Mouse (Mus musculus) liver, embryonic 15.5 days (tissue): ENCODE results near the gene Cacna2d4. TPM values are rescaled to one million over a fixed set of nuclear protein-coding genes. Genes with fewer than 3 reads are reported as not detected.

Source experiments
- ATAC-seq: fragments of 200-750 bp; cut with Nextera tagmentation; 2 replicates; pipeline ENCODE4 v1.8.0; 2017; ENCODE audit warnings: moderate number of reproducible peaks, mild to moderate bottlenecking, moderate library complexity; ENCODE audit not compliant: insufficient read depth
- H3K27ac ChIP-seq: fragments of 300-500 bp; sonication (generic); replicated peaks from 2 replicates; pipeline ENCODE4 v1.5.1; 2015; ENCODE audit warnings: mild to moderate bottlenecking, inconsistent platforms
- H3K27me3 ChIP-seq: fragments of 300-500 bp; sonication (generic); 2 replicates; pipeline ENCODE4 v1.6.1; 2015; ENCODE audit warnings: mild to moderate bottlenecking, inconsistent platforms
- H3K36me3 ChIP-seq: fragments of 300-500 bp; sonication (generic); replicated peaks from 2 replicates; pipeline ENCODE4 v1.6.1; 2015; ENCODE audit warnings: moderate library complexity, mild to moderate bottlenecking, inconsistent platforms
- H3K4me1 ChIP-seq: fragments of 300-500 bp; sonication (generic); replicated peaks from 2 replicates; pipeline ENCODE4 v1.6.1; 2015; ENCODE audit warnings: inconsistent platforms
- H3K4me2 ChIP-seq: fragments of 300-500 bp; sonication (generic); 2 replicates; pipeline ENCODE4 v1.6.1; 2015; ENCODE audit warnings: moderate library complexity, mild to moderate bottlenecking, inconsistent platforms
- H3K4me3 ChIP-seq: fragments of 300-500 bp; sonication (generic); replicated peaks from 2 replicates; pipeline ENCODE4 v1.5.1; 2015; ENCODE audit warnings: mild to moderate bottlenecking, inconsistent platforms
- H3K9ac ChIP-seq: fragments of 300-500 bp; sonication (generic); 2 replicates; pipeline ENCODE4 v1.6.1; 2015; ENCODE audit warnings: moderate library complexity, mild to moderate bottlenecking, inconsistent platforms
- H3K9me3 ChIP-seq: fragments of 300-500 bp; sonication (generic); replicated peaks from 2 replicates; pipeline ENCODE4 v1.6.1; 2016; ENCODE audit warnings: inconsistent platforms
- WGBS: fragments of 180-500 bp; shearing (Covaris S2); methylation state at CpG from one replicate; pipeline ENCODE4 v1.1.7; 2015; ENCODE audit warnings: mixed read lengths; ENCODE audit not compliant: insufficient replicate concordance; 5-methylcytosine and 5-hydroxymethylcytosine counted together
- polyA plus RNA-seq: library from polyadenylated mRNA; unstranded; fragments of >200 nt; fragmentation: Nextera tagmentation; extraction: Ambion mirVana; gene quantifications from 2 replicates; pipeline ENCODE4 v1.2.1, GENCODE M21; 2015

The Cacna2d4 gene
- polyA plus RNA-seq, 1 experiment from 2014 or later, result not detected

DNA sequence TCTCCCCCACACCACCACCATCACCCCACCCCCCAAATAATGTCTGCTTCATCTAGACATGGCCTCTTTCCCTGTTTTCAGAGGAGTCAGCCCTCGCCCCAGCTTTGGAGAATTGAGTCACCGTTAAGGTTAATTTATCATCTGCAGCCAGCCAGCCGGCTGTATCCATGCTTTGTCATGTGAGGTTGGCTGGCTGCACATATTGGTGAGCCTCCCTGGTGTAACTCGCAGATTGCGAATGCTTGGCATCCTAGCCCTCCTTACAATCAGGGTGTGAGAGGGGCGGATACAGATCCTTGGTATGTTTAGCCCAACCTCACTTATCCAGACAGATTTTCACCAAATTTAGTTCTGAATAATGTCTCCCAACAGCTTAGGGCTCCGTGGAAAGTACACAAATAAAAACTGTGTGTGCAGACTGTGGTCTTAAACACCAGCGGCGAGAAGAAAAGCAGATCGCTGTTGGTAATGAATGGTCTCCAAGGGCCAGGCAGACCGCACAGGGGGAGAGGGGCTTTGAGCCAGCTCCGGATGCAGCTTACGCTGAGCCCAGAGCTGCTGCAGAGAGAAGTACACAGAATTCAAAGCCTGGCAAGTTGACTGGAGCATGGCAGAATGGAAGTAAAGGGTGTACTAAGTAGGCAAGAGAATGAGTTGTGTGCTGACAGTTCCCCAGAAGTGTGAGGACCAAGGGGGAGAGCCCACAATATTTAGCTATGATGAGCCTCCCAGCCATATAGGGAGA, 11.7 kb upstream of the Cacna2d4 start:
- H3K27me3 ChIP-seq, result no peaks in the 10 kb centered on the region
- no peak for ATAC-seq
- H3K9me3 ChIP-seq, result no peaks in the 10 kb centered on the region
- WGBS, result 65% methylated on average over 13 of the region's 13 CpGs
- H3K4me1 ChIP-seq, result no peaks in the 10 kb centered on the region
- H3K4me2 ChIP-seq, result no peak overlapping the region
- no peak overlapping the region for H3K27ac ChIP-seq
- H3K36me3 ChIP-seq, result 0 out of 2 replicates have a peak, but pooled peaks cover 5% of the 10 kb centered on the region
- H3K9ac ChIP-seq, result no peak overlapping the region
- no peak overlapping the region for H3K4me3 ChIP-seq

- no peak overlapping the region for H3K4me3 ChIP-seq
- H3K36me3 ChIP-seq, result 0 out of 2 replicates have a peak, but pooled peaks cover 5% of the 10 kb centered on the region
- H3K27me3 ChIP-seq, result no peaks in the 10 kb centered on the region
- H3K4me2 ChIP-seq, result no peak overlapping the region
- H3K9me3 ChIP-seq, result no peaks in the 10 kb centered on the region
- H3K27ac ChIP-seq, result no peak overlapping the region
- H3K4me1 ChIP-seq, result no peaks in the 10 kb centered on the region
- no peak for ATAC-seq
- 72% methylated on average over 12 of the region's 12 CpGs for WGBS
- no peak overlapping the region for H3K9ac ChIP-seq
These were observed 11.1 kb upstream of the Cacna2d4 start for GRCm38 (mm10) chr6:119225226-119225625.

DNA sequence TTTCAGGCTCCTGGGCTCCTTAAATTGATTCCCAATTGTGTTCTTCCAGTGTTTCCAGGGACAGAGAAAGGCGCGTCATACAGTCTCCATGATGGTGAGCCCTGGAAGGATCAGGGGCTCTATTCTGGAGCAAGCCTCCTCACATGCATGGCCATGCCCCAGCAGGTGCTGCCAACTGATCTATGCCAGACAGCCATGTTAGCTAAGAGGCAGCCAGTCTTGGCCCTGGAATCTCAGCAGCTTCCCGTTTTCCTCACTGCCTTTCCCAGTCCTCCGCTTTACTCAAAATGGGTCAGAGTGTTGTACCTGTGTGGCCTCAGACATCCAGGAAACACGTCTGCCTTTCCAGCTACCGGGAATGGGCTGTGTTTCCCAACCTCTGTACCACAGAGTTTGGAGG, 10.6 kb upstream of the Cacna2d4 start:
- Histone ChIP-seq H3K36me3 (0 out of 2 replicates have a peak, but pooled peaks cover 5% of the 10 kb centered on the region), H3K9ac (no peak overlapping the region), H3K9me3 (no peaks in the 10 kb centered on the region), H3K27ac (no peak overlapping the region), H3K4me1 (no peaks in the 10 kb centered on the region), H3K27me3 (no peaks in the 10 kb centered on the region), H3K4me3 (no peak overlapping the region), H3K4me2 (no peak overlapping the region)
- 77% methylated on average over 6 of the region's 6 CpGs for WGBS
- no peak for ATAC-seq

- Histone ChIP-seq H3K9me3 (no peaks in the 10 kb centered on the region), H3K36me3 (no peaks in the 10 kb centered on the region), H3K27ac (no peak overlapping the region), H3K4me3 (no peak overlapping the region), H3K27me3 (no peaks in the 10 kb centered on the region), H3K4me1 (no peaks in the 10 kb centered on the region), H3K4me2 (no peak overlapping the region), H3K9ac (no peak overlapping the region)
- ATAC-seq, result no peak
- WGBS, result 68% methylated on average over 8 of the region's 8 CpGs
These were observed 9.3 kb upstream of the Cacna2d4 start for GRCm38 (mm10) chr6:119227001-119227400.

DNA sequence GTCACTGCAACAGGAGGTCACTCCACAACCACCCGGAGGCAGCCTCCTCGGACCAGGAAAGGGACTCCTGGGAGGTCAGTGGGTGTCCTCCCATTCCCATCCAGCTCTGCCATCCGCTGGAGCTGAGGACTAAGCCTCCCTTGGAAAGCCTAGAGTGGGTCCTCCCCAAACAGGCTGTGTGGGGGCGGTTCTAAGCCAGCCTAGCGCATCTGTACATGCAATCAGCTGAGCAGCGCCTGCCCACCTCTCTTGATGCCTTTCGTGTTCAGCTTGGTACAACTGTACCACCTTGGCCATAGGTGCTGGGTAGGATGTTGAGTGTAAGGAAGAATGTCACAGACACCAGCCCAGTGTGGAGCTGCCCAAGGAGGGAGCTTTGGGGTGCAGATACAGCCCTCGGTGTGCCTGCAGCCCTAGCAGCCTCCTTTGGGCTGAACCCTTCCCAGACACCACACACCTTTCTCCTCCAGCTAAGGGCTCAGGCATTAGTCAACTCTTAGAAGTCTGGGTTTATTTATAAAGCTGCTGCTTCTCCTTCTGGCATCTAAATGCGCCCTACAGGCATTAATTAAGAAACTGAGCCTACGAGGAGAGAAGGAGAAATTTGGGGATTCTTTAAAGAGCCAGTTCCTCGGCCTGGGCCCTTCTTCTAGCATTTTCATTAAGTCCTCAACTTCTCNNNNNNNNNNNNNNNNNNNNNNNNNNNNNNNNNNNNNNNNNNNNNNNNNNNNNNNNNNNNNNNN, 7.3 kb upstream of the Cacna2d4 start:
- H3K4me3 ChIP-seq, result no peak overlapping the region
- no peak overlapping the region for H3K4me2 ChIP-seq
- no peaks in the 10 kb centered on the region for H3K9me3 ChIP-seq
- no peak for ATAC-seq
- H3K27me3 ChIP-seq, result no peaks in the 10 kb centered on the region
- H3K36me3 ChIP-seq, result no peaks in the 10 kb centered on the region
- H3K4me1 ChIP-seq, result no peaks in the 10 kb centered on the region
- no peak overlapping the region for H3K27ac ChIP-seq
- WGBS, result 66% methylated on average over 11 of the region's 11 CpGs
- H3K9ac ChIP-seq, result no peak overlapping the region

GRCm38 (mm10) chr6:119233066-119233465, 3.3 kb upstream of the Cacna2d4 start:
- no peak for ATAC-seq
- Histone ChIP-seq H3K27ac (no peak overlapping the region), H3K36me3 (no peaks in the 10 kb centered on the region), H3K9ac (no peak overlapping the region), H3K4me2 (no peak overlapping the region), H3K27me3 (no peaks in the 10 kb centered on the region), H3K4me3 (no peak overlapping the region), H3K9me3 (no peaks in the 10 kb centered on the region), H3K4me1 (no peaks in the 10 kb centered on the region)
- 29% methylated on average over 3 of the region's 3 CpGs for WGBS

- no peak overlapping the region for H3K27ac ChIP-seq
- H3K9ac ChIP-seq, result no peak overlapping the region
- no peaks in the 10 kb centered on the region for H3K4me1 ChIP-seq
- no peak for ATAC-seq
- no peaks in the 10 kb centered on the region for H3K9me3 ChIP-seq
- no peaks in the 10 kb centered on the region for H3K36me3 ChIP-seq
- no peak overlapping the region for H3K4me2 ChIP-seq
- no peak overlapping the region for H3K4me3 ChIP-seq
- 58% methylated on average over 5 of the region's 5 CpGs for WGBS
- no peaks in the 10 kb centered on the region for H3K27me3 ChIP-seq
These were observed 885 bp upstream of the Cacna2d4 start for GRCm38 (mm10) chr6:119235441-119235840.

GRCm38 (mm10) chr6:119237427-119237989, 1.2 kb downstream of the Cacna2d4 start:
- 54% methylated on average over 8 of the region's 8 CpGs for WGBS
- no peak overlapping the region for H3K27ac ChIP-seq

GRCm38 (mm10) chr6:119239341-119240005, 3.1 kb downstream of the Cacna2d4 start:
- Histone ChIP-seq H3K9me3 (no peaks in the 10 kb centered on the region), H3K4me3 (no peak overlapping the region), H3K9ac (no peak overlapping the region), H3K4me2 (no peak overlapping the region), H3K36me3 (no peaks in the 10 kb centered on the region), H3K27ac (no peak overlapping the region), H3K27me3 (no peaks in the 10 kb centered on the region), H3K4me1 (no peaks in the 10 kb centered on the region)
- WGBS, result 62% methylated on average over 5 of the region's 5 CpGs
- no peak for ATAC-seq

More at GRCm38 (mm10) chr6:119237427-119237989, 1.2 kb downstream of the Cacna2d4 start:
- Histone ChIP-seq H3K4me3 (no peak overlapping the region), H3K4me2 (no peak overlapping the region), H3K9ac (no peak overlapping the region), H3K27me3 (no peaks in the 10 kb centered on the region), H3K36me3 (no peaks in the 10 kb centered on the region), H3K4me1 (no peaks in the 10 kb centered on the region), H3K9me3 (no peaks in the 10 kb centered on the region)
- no peak for ATAC-seq

DNA sequence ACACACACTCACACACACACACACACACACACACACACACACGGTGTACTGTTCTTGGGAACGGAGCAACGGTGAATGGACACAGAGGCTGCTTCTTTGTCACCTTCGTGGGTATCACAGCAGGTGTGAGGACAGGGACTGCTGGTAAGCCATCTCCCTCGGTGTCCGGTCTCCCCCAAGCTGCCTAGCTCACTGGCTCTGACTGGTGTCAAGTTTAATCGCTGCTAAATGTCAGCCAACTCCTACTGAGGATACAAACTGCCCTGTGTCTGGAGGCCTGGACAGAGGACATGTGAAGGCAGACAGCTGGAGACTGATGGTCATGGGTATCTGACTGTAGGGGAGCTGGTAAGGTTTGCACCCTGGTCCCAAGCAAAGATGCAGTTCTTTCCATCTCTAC, 3.9 kb downstream of the Cacna2d4 start:
- 62% methylated on average over 7 of the region's 7 CpGs for whole genome bisulfite sequencing
- no peak overlapping the region for H3K4me2 ChIP-seq
- no peak for ATAC-seq

More for the DNA sequence above, 3.9 kb downstream of the Cacna2d4 start:
- H3K27me3 ChIP-seq, result no peaks in the 10 kb centered on the region
- H3K36me3 ChIP-seq, result no peaks in the 10 kb centered on the region
- no peaks in the 10 kb centered on the region for H3K4me1 ChIP-seq
- H3K9me3 ChIP-seq, result no peaks in the 10 kb centered on the region
- H3K9ac ChIP-seq, result no peak overlapping the region
- no peak overlapping the region for H3K4me3 ChIP-seq
- H3K27ac ChIP-seq, result no peak overlapping the region
